Mouse (Mus musculus) layer of hippocampus, postnatal 36 days (tissue): ENCODE measurements around the gene Mrgprh. TPM values are rescaled to one million over a fixed set of nuclear protein-coding genes. Genes with fewer than 3 reads are reported as not detected.

Source experiments
- DNase-seq, 2 experiments: peaks; one replicate each; pipeline ENCODE4 v3.0.0; 2022
- microRNA-seq, 2 experiments: library from miRNA; unstranded; fragments of <30 nt; microRNA quantifications; one replicate each; pipeline ENCODE4 v1.2.0; 2021
- total RNA-seq, 2 experiments: library from RNA; stranded (reverse); gene quantifications; 2 replicates each; pipeline ENCODE4 v1.2.3; 2021

Mrgprh gene
- total RNA-seq, 2 experiments from 2014 or later = not detected

DNA sequence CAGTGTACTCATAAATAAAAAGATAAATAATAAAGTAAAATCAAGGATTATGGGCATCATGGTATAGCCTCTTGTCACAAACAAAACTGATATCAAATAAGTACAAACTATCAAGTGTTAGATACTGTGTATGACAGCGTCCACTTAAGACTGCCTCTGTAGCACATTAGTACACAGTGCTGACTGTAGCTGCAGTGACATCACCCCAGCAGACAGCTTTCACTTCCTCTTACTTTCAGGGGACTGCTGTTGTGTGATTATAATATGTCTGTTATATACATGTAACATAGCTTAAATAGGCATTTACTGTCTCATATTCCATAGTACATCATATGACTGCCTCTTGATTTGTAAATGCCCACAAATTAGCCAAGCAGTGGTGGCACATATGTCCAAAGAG lies 45.2 kb downstream of the Mrgprh start:
- DNase-seq = no peak

DNA sequence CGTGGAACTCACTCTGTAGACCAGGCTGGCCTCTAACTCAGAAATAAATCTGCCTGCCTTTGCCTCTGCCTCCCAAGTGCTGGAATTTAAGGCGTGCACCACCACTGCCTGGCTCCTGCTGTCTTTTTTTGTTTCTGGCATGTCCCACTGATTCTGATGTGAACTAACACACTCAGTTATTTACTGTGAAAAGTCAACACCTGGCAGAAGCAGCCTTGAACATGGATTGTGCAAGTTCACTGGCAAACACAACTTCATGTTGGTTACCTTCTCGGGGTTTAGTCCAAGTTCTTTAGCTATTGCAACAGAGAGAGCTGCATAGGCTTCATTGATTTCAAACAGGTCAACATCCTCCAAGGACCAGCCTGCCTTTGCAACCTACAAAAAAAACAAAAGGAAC lies 49.2 kb downstream of the Mrgprh start:
- no peak for DNase-seq

DNA sequence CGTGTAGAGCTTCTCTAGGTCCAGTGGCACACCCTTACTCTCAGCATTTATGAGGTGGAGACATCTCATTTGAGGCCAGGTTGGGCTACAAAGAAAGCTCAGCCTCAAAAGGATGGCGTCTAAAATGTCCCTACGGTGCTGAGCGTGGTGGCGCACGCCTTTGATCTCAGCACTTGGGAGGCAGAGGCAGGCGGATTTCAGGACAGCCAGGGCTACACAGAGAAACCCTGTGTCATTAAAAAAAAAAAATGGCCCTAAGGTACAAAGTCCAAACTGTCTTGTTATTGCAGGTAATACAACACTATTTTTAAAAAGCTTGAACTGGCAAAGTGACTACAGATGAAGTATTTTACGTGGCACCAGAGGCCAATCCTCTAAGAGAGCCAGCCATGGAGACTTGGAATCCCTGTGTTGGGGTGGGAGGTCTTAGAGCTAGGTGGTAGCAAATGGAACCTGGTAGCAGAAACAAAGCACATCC lies 49.9 kb downstream of the Mrgprh start:
- DNase-seq = no peak

Small RNAs within 50 kb of the gene (microRNA-seq; reads per million reads assigned to microRNA genes)
- 0 reads per million in 2 experiments for gene Gm24085

Other genes with a start within 250 kb of the Mrgprh start
- gene Slc22a1, start 200.2 kb upstream of the Mrgprh start, total RNA-seq = not detected
- 10 to 100 TPM; 29.0 to 30.9 TPM for gene Igf2r, start 106.4 kb upstream of the Mrgprh start, total RNA-seq
- 10 to 100 TPM; 52.1 to 63.5 TPM for gene Mas1, start 7.9 kb upstream of the Mrgprh start, total RNA-seq
- gene Pnldc1, start 34.2 kb downstream of the Mrgprh start, total RNA-seq = 1 to 10 TPM; 3.2 to 3.3 TPM
- 100 to 1,000 TPM; 218 to 221 TPM for gene Tcp1, start 39.7 kb downstream of the Mrgprh start, total RNA-seq
- gene Mrpl18, start 40.3 kb downstream of the Mrgprh start, total RNA-seq = 10 to 100 TPM; 61.5 to 64.5 TPM
- gene Acat3, start 64.6 kb downstream of the Mrgprh start, total RNA-seq = 1 to 10 TPM; 3.8 to 5.1 TPM
- gene Acat2, start 84.7 kb downstream of the Mrgprh start, total RNA-seq = 10 to 100 TPM; 46.7 to 47.3 TPM
- 10 to 100 TPM; 55.6 to 63.8 TPM for gene Wtap, start 118.1 kb downstream of the Mrgprh start, total RNA-seq
- gene Sod2, start 130.8 kb downstream of the Mrgprh start, total RNA-seq = 100 to 1,000 TPM; 255 to 264 TPM
- gene Gpr31b, start 176.3 kb downstream of the Mrgprh start, total RNA-seq = not detected
- gene Tcp10b, start 185.1 kb downstream of the Mrgprh start, total RNA-seq = under 1 TPM; 0.18 to 0.70 TPM